Mouse (Mus musculus) B cell, adult (primary cell): ENCODE results near the gene Swt1. TPM values are rescaled to one million over a fixed set of nuclear protein-coding genes. Genes with fewer than 3 reads are reported as not detected.

ENCODE experiments used
- total RNA-seq: library from RNA; stranded (reverse); gene quantifications from 4 replicates; pipeline ENCODE4 v1.2.4, GENCODE M21; 2023; ENCODE audit not compliant: inconsistent age

The Swt1 gene
- 32.4 to 47.2 TPM (median 36.9 TPM) in 4 replicates for total RNA-seq

DNA sequence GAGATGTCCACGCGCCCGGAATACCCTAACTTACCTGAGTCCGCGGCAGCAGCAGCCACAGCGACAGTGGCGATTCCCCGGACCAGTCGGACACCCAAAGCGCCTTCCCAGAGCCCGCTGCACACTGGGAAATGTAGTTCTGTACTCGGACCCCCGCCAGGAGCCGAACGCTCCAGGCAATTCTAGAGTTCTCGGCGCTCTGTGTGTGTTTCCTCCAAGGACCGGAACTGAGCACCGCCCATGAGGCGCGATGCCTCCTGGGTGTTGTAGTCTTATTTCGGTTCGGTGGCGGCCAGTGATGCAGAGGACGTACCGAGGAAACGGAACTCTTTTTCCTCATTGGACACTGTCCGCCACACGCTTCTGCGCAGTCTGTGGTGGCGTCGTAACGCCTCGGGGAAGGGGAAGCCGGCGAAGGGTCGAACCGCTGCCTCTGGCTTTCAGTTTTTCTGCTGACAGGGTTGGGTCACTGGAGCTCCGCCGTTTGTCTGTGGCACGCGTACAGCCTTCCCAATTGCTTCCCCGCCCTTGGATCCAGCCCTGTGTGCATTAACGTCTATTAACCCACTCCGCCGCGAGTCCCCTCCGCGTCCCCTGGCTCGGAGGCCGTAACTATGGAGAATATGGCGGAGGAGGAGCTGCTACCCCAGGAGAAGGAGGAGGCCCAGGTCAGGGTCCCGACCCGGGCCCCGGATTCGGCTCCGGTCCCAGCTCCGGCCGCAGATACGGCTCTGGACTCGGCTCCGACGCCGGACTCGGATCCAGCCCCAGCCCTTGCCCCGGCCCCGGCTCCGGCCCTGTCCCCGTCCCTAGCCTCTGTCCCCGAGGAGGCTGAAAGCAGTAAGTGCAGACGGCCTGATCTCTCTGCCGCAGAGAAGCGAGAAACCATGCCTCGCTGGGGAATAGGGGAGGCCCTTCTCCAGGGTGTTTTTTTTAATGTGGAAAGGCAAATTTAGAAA lies at the start of gene Swt1, which contains the start of gene Trmt1l:
TSS of gene Swt1 (minus strand) at position 193 of the 959 bp plus-strand sequence.
TSS of gene Trmt1l (plus strand) at position 280 of the 959 bp plus-strand sequence.

GRCm38 (mm10) chr1:151344283-151345108 lies 83.8 kb downstream of the Swt1 start, which contains the start of gene Ivns1abp:
Gene Ivns1abp (plus strand): TSS chr1:151344477.

Other genes with a start within 250 kb of the Swt1 start
- gene Gm47985, start 245.9 kb downstream of the Swt1 start, total RNA-seq: 0.32 TPM in 1 of 4 replicates, not detected in the others
- gene Gm8947, start 236.1 kb downstream of the Swt1 start, total RNA-seq: 0.29 to 0.30 TPM in 2 of 4 replicates, not detected in the others
- gene Gm47995, start 230.0 kb downstream of the Swt1 start, total RNA-seq: not detected in 4 replicates
- gene 3110040M04Rik, start 224.3 kb downstream of the Swt1 start, total RNA-seq: not detected in 4 replicates
- not detected in 4 replicates for gene Gm47996, start 218.3 kb downstream of the Swt1 start, total RNA-seq
- 324 to 363 TPM (median 350 TPM) in 4 replicates for gene Ivns1abp, start 84.0 kb downstream of the Swt1 start, total RNA-seq
- 38.5 to 41.6 TPM (median 40.4 TPM) in 4 replicates for gene Trmt1l, start 87 bp upstream of the Swt1 start, total RNA-seq
- gene Rnf2, start 72.5 kb upstream of the Swt1 start, total RNA-seq: 52.0 to 60.1 TPM (median 56.0 TPM) in 4 replicates
- gene Fam129a, start 142.7 kb upstream of the Swt1 start, total RNA-seq: 1.2 to 2.2 TPM (median 1.3 TPM) in 4 replicates